Mouse (Mus musculus) testis, adult 2 months (tissue): Measurements from ENCODE around the gene Bri3bp. TPM values are rescaled to one million over a fixed set of nuclear protein-coding genes. Genes with fewer than 3 reads are reported as not detected.
"Not testable (repeated sequence)": the region's sequence is repeated elsewhere in the genome, so short reads cannot be mapped to it uniquely, and the experiment has no call there.

Experiments
- H3K27ac ChIP-seq: fragments of 200-500 bp; 2 replicates; pipeline ENCODE4 v1.5.1; 2012; ENCODE audit warnings: low read depth, low read length; ENCODE audit not compliant: control insufficient read depth, insufficient read depth
- H3K27me3 ChIP-seq: fragments of 200-500 bp; 2 replicates; pipeline ENCODE4 v1.6.1; 2012; ENCODE audit warnings: mild to moderate bottlenecking, low read length, moderate library complexity; ENCODE audit not compliant: control insufficient read depth, insufficient read depth
- H3K36me3 ChIP-seq: fragments of 200-500 bp; 2 replicates; pipeline ENCODE4 v1.6.1; 2012; ENCODE audit warnings: mild to moderate bottlenecking, low read length; ENCODE audit not compliant: control insufficient read depth, insufficient read depth
- H3K4me1 ChIP-seq: fragments of 200-500 bp; 2 replicates; pipeline ENCODE4 v1.6.1; 2012; ENCODE audit warnings: low read length; ENCODE audit not compliant: control insufficient read depth, insufficient read depth
- H3K4me3 ChIP-seq: fragments of 200-500 bp; 2 replicates; pipeline ENCODE4 v1.5.1; 2012; ENCODE audit warnings: low read depth, mild to moderate bottlenecking, low read length, moderate library complexity, mixed read lengths; ENCODE audit not compliant: control insufficient read depth
- CTCF ChIP-seq: fragments of 200-500 bp; IDR thresholded peaks from 2 replicates; pipeline ENCODE4 v1.5.1; 2012; ENCODE audit warnings: low read depth, mild to moderate bottlenecking, inconsistent platforms, low read length, moderate library complexity; ENCODE audit not compliant: control insufficient read depth, insufficient read depth, insufficient replicate concordance
- POLR2A ChIP-seq: fragments of 200-500 bp; IDR thresholded peaks from 2 replicates; pipeline ENCODE4 v1.6.1; 2012; ENCODE audit warnings: low read depth, mild to moderate bottlenecking, inconsistent platforms, low read length, moderate library complexity; ENCODE audit not compliant: control insufficient read depth
- polyA plus RNA-seq: library from polyadenylated mRNA; depleted of rRNA; stranded (reverse); fragments of >200 nt; gene quantifications from 2 replicates; pipeline ENCODE4 v1.2.3, GENCODE M21; 2012

Bri3bp gene
- polyA plus RNA-seq, 1 experiment, result 41.4 TPM

DNA sequence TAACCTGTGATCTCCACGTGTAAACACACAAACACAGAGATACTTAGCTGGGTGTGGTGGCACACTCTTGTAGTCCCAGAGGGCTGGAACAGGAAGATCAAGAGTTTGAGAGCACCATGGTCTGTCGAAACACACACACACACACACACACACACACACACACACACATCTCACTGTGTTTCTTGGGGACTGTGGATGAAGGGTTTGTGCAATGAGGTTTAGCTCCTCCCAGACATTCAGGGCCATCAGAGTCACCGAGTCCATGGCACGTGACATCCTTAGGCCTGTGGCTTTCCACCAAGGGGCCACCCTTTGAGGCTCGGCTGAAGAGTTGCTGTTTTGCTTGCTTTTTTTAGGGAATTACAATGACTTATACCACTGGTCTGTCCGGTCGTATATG is 41.1 kb downstream of the Bri3bp start:
- no peak for TF ChIP-seq CTCF
- TF ChIP-seq POLR2A, result no peak
- H3K4me1 ChIP-seq, result no peaks in the 10 kb centered on the region
- H3K4me3 ChIP-seq, result no peak overlapping the region
- H3K27ac ChIP-seq, result no peak overlapping the region
- H3K27me3 ChIP-seq, result no peaks in the 10 kb centered on the region
- 0 out of 2 replicates have a peak, but pooled peaks cover 1% of the 10 kb centered on the region for H3K36me3 ChIP-seq

DNA sequence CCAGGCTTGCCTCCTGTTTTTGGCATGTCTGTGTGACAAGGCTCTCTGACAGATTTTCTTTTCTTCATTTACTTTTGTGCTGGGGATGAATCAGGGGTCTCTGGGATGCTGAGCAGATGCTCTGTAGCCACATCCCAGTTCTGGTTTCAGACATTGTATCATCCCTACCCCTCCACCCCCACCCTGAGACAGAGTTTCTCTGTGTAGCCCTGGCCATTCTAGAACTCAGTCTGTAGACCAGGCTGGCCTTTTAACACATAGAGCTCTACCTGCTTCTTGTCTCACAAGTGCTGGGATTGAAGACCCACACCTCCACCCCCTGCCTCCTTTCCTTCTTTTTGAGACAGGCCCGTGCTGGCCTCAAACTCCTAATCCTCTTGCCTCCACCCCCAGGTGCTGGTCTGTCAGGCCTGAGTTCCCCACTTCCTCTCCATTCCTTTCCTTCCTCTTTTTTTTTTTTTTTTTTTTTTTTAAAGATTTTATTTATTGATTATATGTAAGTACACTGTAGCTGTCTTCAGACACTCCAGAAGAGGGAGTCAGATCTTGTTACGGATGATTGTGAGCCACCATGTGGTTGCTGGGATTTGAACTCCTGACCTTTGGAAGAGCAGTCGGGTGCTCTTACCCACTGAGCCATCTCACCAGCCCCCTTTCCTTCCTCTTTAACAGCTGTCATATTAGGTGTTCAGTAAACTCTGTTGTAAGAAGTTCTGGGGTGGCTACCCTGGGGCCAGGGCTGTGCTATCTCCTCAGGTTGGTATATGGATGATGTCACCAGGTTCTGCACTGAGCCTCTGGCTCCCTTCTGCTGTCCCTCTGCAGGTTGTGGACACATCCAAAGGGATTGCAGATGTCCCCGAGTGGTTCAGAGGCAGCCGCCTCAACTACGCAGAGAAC is 42.6 kb downstream of the Bri3bp start:
- H3K36me3 ChIP-seq, result 0 out of 2 replicates have a peak, but pooled peaks cover 1% of the 10 kb centered on the region

DNA sequence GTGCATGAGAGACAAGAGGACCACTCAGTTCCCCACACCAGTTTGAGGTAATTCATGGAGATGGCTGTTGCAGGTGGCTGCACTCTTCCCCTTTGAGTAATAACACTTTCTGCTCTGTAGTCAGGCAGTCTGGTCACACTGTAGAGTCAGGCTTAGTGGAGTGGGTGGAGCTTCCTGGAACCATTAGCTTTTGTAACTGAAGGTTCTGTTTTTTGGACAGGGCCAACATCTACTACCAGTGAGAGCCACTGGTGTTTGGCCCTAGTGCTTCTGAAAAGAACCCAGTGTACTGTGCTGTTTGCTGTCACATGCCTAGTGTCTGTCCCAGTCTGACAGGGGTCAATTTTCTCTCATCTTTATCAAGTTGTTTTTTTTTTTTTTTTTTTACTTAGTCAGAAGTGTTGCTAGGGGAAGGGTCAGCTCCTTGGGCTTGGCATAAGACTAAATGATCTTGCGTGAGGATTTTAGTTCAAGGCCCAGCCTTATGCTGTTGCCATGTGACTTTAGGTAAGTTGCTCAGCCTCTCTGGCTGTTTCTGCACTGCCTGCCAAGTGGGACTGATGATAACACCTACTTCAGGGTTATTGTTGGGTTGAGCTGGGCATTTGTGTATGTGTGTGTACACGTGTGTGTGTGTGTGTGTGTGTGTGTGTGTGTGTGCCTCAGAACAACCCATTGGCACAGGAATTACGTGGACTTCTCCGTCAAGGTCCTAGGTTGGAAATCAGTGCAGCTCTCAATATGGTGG is 43.8 kb downstream of the Bri3bp start:
- 0 out of 2 replicates have a peak, but pooled peaks cover 1% of the 10 kb centered on the region for H3K36me3 ChIP-seq
- H3K27ac ChIP-seq, result no peak overlapping the region
- no peaks in the 10 kb centered on the region for H3K27me3 ChIP-seq
- H3K4me3 ChIP-seq, result no peak overlapping the region
- H3K4me1 ChIP-seq, result no peaks in the 10 kb centered on the region
- TF ChIP-seq CTCF (no peak), POLR2A (no peak)

More for the DNA sequence above, 42.6 kb downstream of the Bri3bp start:
- Histone ChIP-seq H3K27me3 (no peaks in the 10 kb centered on the region), H3K27ac (no peak overlapping the region), H3K4me3 (no peak overlapping the region), H3K4me1 (no peaks in the 10 kb centered on the region)
- TF ChIP-seq CTCF (no peak), POLR2A (no peak)

DNA sequence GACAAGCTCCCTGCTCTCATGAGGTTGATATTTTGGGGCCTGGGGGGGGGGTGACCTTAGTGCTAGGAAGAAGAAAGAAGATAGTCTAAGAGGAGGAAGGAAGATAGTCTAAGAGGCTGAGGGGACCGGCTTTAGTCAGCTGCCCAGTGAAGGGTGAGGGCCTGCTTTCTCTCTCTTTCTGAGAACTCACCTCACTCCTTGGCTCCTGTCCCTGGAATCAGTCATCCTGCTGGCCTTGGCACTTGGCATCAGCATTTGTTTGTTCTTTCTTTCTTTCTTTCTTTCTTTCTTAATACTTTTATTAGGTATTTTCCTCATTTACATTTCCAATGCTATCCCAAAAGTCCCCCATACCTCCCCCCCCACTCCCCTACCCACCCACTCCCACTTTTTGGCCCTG is 44.7 kb downstream of the Bri3bp start:
- TF ChIP-seq POLR2A (no peak), CTCF (no peak)
- H3K27ac ChIP-seq, result no peak overlapping the region
- 0 out of 2 replicates have a peak, but pooled peaks cover 1% of the 10 kb centered on the region for H3K36me3 ChIP-seq
- H3K27me3 ChIP-seq, result no peaks in the 10 kb centered on the region
- H3K4me1 ChIP-seq, result no peaks in the 10 kb centered on the region
- no peak overlapping the region for H3K4me3 ChIP-seq

DNA sequence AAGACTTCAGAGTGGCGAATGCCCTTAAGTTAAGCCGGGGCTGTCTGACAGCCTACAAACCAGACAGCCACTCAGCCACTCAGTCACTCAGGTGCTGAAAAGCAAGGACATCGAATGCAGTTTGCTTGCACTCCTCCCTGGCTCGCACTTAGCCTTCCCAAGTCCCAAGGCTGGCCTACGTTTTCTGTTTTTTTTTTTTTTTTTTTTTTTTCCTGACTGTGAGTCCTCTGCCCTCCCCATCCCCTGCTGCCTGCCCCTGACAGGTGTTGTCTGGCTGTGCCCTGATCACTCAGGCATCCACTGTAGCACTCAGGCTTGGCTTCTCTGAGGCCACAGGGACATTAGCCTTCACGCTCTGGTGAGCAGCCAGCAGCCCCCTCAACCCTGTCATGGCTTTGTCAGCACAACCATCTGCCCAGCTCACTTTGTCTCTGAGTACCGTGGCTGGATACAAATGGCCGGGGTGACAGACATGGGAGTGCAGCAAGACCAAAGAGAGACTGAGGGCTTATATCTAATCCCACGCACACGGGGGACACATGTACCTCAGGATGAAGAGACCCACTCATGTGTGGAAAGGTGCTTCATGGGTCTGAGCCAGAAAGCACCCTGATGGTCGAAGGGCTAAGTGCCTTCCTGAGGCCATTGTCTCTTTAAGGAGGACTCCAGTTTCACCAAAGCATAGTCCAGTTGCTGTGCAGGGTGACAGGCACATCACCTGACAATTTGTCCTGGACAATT is 46.2 kb downstream of the Bri3bp start:
- TF ChIP-seq POLR2A, result no peak
- TF ChIP-seq CTCF, result no peak
- Histone ChIP-seq H3K27me3 (no peaks in the 10 kb centered on the region), H3K27ac (no peak overlapping the region), H3K4me3 (no peak overlapping the region), H3K36me3 (0 out of 2 replicates have a peak, but pooled peaks cover 1% of the 10 kb centered on the region), H3K4me1 (no peaks in the 10 kb centered on the region)

DNA sequence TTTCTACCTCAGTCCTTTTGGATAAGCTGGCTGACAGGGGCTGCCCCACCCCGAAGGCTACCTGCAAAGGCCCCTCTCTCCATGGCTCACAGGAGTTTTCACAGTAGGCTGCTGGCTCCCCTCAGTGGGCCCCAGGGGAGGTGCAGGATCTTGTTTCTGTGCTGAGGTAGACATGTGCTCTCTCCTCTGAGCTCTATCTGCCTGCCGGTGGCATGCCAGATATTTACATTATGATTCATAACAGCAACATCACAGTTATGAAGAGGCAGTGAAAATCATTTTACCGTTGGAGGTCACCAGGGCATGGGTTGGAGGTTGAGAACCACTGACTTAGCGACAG is 46.7 kb downstream of the Bri3bp start:
- no peaks in the 10 kb centered on the region for H3K27me3 ChIP-seq
- no peaks in the 10 kb centered on the region for H3K4me1 ChIP-seq
- 0 out of 2 replicates have a peak, but pooled peaks cover 1% of the 10 kb centered on the region for H3K36me3 ChIP-seq
- TF ChIP-seq CTCF (no peak), POLR2A (no peak)
- H3K4me3 ChIP-seq, result no peak overlapping the region
- no peak overlapping the region for H3K27ac ChIP-seq

DNA sequence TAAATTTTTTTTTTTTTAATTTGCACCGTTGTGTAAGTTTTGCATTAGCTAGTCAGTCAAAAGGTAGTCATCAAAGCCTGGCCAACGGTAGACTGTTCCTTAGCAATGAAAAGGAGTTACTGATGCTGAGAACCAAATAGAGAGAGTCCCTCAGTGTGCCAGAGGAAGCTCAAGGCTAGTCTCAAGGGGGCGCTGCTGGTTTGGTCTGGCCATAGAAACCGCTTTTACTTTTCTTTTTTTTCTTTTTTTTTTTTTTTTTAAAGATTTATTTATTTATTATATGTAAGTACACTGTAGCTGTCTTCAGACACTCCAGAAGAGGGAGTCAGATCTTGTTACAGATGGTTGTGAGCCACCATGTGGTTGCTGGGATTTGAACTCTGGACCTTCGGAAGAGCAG is 47.6 kb downstream of the Bri3bp start:
- H3K27ac ChIP-seq, H3K27me3 ChIP-seq, H3K36me3 ChIP-seq, H3K4me1 ChIP-seq, H3K4me3 ChIP-seq: not testable (repeated sequence)
